Mouse (Mus musculus): Measurements from ENCODE around the gene Cmtr1.

Cmtr1 gene

GRCm38 (mm10) chr17:29669030-29669429, 8.6 kb downstream of the Cmtr1 start:
- no peak for DNase-seq (ENCODE audit: low spot score in 2 of 2)

DNA sequence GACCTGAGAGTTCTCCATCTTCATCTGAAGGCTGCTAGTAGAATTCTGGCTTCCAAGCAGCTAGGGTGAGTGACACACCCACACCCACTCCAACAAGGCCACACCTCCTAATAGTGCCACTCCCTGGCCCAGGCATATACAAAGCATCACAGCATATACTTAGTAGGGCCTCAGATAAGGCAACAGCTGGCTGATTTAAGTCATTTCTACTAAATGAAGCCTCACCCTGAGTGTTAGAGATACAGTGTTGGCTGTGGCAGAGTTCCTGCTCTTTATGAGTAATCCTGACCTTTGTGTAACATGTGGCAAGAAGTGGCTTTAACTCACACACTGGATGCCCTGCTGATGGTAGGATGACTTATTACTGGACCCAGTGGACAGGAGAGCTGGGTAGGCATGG, 9.5 kb downstream of the Cmtr1 start:
- DNase-seq (ENCODE audit: low spot score in 2 of 2), result no peak

DNA sequence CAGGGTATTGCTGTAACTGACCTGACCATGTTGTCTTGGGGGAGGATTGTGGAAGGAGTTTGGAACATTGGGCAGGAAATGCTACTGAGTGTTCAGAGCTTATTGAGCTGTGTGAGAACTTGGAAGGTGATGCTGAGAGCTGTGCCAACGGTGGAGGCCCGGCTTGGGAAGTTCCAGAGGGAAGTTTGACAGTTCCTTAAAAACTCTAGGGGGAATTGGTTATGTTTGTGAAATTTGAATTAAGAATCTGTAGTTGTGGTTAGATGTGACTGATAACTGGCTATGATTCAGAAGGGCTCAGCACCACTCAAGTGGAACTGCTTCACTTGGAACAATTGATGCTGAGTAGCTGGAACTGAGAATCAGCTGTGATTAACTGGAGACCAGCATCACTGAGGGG, 10.6 kb downstream of the Cmtr1 start:
- DNase-seq (ENCODE audit: low spot score in 2 of 2), result no peak

- DNase-seq (ENCODE audit: low spot score in 2 of 2), result no peak
Observed at GRCm38 (mm10) chr17:29673325-29673724, 12.9 kb downstream of the Cmtr1 start.

DNA sequence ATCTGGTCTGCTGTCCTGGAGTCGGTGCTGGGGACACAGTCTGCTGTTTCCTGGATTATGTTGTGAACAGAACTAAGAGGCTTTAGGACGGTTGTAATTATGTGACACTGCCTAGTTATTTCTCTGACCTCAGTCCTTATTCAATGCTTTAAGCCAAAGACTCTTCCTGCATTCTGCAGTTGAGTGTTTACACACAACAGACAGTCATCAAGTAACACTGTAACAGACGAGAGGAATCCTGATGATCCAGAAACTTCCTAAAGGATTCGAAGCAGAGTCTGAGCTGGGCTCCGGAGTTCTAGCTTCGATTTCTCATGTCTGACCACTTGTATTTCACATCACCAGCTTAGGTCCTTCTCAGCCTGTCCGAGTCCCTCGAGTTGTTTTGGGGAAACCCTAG, 18.1 kb downstream of the Cmtr1 start:
- DNase-seq (ENCODE audit: low spot score in 2 of 2), result no peak

GRCm38 (mm10) chr17:29679038-29679767, 18.8 kb downstream of the Cmtr1 start:
- DNase-seq (ENCODE audit: low spot score in 2 of 2), result no peak

DNA sequence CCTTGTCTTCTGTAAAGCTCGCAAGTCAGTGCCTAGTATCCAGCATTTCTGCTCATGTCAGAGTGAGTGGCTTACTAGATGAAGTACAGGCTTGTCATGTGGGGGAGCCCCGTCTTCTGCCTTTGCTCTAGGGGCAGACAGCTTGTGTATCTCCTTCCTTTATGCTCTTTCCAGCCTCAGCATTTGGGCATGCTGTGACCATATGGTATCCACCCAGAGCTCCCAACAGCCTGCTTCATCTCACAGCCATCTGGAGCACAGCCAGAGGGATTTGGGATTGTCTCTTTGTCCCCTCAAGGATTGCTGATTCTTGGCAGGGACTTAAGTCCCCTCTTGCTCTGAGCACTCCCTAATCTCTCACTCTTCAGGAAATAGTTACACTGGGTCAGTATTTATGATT, 19.8 kb downstream of the Cmtr1 start:
- DNase-seq (ENCODE audit: low spot score in 2 of 2), result no peak

DNA sequence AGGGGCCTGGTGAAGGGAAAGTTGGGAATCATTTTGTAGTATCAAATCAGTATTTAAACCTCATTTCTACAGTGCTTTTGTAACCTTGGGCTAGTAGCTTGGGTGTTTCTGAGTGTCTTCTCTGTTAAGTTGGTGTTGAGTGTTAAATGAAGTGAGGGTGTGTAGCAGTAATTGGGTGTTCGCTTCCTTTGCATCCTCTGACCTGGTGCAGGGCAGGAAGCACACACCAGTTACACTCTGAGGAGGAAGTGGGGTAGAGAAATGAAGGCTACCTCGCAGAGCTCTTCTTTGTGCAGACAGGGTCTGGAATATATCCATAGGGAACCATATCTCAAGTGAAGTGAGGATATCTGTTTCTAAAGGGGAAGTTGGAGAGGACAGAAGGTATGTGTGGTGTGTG, 20.5 kb downstream of the Cmtr1 start:
- DNase-seq (ENCODE audit: low spot score in 2 of 2), result no peak

- DNase-seq (ENCODE audit: low spot score in 2 of 2), result no peak
Observed at GRCm38 (mm10) chr17:29681669-29682068, 21.3 kb downstream of the Cmtr1 start.

DNA sequence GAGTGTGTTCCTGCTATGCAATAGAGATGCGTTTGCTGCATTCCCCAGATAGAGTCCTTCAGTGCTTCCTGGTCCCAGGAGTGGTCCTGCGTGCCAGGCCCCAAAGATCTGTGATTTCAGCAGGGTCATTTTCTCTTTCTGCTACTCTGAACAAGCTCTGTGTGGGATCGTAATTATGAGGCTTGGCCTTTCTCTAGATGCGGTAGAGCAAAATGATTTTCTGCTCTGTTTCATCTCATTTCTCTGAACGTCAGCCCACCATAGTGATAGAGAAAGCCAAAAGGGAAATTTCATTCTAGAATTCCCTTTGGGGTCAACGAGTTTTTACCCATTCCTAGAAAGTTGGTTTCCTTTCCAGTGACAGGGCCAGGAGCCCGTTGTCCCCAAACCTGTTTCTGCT, 21.9 kb downstream of the Cmtr1 start:
- no peak for DNase-seq (ENCODE audit: low spot score in 2 of 2)

GRCm38 (mm10) chr17:29683127-29683526, 22.7 kb downstream of the Cmtr1 start:
- no peak for DNase-seq (ENCODE audit: low spot score in 2 of 2)

GRCm38 (mm10) chr17:29684275-29684674, 23.9 kb downstream of the Cmtr1 start:
- no peak for DNase-seq (ENCODE audit: low spot score in 2 of 2)

DNA sequence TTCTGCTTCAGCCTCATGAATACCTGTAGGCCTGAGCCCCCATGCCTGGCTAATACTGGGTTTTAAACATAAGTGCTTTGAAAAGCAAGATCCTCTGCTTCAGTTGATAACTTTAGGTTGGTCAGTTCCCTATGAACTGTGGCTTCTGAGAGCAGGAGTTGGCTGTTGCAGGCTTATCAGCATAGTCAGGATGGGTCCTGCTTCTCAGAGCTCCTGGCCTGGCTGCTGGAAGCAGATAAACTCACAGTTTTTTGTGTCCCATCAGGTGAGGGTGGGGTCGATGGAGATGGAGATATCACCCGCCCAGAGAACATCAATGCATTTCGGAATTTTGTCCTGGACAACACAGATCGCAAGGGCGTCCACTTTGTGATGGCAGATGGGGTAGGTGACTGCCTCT, 26.4 kb downstream of the Cmtr1 start:
- no peak for DNase-seq (ENCODE audit: low spot score in 2 of 2)

DNA sequence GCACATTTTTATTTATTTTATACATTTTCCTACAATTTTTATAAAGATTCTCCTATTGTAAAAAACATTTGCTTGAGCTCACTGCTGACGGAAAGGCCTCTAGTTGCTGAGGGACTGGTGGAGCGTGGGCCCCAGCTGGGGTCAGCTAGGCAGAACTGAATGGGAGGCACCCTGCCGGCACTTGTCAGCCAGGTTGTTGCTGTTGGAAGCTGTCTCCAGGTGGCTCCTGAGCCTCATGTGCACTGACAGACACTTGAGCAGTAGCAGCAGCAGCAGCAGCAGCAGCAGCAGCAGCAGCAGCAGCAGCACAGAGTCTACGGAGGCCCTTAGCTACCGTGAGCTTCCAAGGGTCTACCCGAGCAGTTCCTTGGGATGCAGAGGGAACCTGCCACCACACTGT, 27.0 kb downstream of the Cmtr1 start:
- DNase-seq (ENCODE audit: low spot score in 2 of 2), result no peak

DNA sequence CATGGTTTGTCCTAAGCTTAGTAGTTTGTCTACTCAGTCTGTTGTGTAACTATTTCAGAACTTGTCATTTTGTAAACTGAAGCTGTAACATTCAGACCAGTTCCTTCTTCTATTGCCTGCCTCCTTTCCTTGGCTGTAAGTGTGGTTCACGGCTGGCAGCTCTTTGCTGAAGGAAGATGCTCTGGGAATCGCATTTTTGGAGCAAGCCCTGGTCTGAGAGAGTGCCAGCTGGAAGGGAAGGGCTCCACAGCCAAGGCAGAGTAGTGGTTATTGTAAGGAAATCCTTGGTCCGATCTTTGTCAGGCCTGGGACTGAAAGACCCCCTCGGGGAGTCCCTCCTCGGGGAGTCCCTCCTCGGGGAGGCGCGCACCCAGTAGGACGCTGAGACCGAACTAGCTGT, 28.2 kb downstream of the Cmtr1 start:
- no peak for DNase-seq (ENCODE audit: low spot score in 2 of 2)

DNA sequence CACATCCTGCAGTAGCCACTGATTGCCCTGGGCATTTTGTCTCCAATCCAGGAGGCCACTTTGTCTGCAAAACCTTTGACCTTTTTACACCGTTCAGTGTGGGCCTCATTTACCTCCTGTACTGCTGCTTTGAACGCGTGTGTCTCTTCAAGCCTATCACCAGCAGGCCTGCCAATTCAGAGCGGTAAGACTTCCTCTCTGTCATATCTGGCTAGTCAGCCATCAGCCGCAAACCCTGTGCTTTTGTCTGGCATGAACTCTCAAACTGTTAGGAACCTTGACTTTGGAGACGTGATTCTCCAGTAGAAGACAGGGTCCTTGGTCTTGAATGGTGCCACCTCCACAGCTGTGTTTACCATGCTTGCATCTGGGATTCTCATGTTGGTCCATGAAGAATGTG, 29.9 kb downstream of the Cmtr1 start:
- DNase-seq (ENCODE audit: low spot score in 2 of 2), result no peak

GRCm38 (mm10) chr17:29692827-29693226, 32.4 kb downstream of the Cmtr1 start:
- DNase-seq (ENCODE audit: low spot score in 2 of 2), result no peak

- no peak for DNase-seq (ENCODE audit: low spot score in 2 of 2)
Observed at GRCm38 (mm10) chr17:29693571-29693970, 33.2 kb downstream of the Cmtr1 start.

- DNase-seq (ENCODE audit: low spot score in 2 of 2), result no peak
Observed at GRCm38 (mm10) chr17:29694516-29694915, 34.1 kb downstream of the Cmtr1 start.

GRCm38 (mm10) chr17:29696940-29697339, 36.5 kb downstream of the Cmtr1 start:
- no peak for DNase-seq (ENCODE audit: low spot score in 2 of 2)

DNA sequence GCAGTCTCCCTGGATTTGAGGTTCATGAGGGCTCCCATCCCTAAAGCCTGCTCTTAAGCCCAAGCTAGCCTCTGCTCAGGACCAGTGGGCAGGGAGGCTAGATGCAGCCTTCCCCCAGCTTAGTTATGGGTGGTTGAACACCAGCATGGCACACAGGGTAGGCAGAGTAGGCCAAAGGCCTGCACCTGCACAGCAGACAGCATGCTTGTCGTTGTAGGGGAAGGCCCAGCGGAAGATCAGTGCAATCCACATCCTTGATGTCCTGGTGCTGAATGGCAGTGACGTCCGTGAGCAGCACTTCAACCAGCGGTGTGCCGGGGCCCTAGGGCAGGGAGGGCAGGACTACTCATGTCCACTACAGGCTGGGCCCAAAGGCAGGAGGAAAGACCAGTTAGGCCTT, 38.0 kb downstream of the Cmtr1 start:
- DNase-seq (ENCODE audit: low spot score in 2 of 2), result no peak

DNA sequence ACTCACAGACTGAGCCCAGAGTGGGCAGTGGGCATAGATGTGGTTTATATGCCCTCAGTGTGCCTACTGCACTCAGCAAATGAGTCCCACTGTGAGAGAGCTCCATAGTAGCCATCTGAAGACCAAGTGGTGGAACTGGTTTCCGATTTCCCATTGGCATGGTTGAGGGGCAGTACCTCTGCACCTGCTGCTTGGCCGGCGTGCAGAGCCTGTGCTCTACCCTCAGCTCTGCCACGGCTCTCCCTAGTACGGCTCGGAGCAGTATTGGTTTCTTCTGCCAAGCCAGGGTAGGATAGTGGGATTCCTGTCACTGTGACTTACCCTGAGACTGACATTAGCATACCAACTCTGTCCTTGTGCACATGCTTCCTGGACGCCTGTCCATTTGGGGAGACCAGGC, 40.2 kb downstream of the Cmtr1 start:
- DNase-seq (ENCODE audit: low spot score in 2 of 2), result no peak

DNA sequence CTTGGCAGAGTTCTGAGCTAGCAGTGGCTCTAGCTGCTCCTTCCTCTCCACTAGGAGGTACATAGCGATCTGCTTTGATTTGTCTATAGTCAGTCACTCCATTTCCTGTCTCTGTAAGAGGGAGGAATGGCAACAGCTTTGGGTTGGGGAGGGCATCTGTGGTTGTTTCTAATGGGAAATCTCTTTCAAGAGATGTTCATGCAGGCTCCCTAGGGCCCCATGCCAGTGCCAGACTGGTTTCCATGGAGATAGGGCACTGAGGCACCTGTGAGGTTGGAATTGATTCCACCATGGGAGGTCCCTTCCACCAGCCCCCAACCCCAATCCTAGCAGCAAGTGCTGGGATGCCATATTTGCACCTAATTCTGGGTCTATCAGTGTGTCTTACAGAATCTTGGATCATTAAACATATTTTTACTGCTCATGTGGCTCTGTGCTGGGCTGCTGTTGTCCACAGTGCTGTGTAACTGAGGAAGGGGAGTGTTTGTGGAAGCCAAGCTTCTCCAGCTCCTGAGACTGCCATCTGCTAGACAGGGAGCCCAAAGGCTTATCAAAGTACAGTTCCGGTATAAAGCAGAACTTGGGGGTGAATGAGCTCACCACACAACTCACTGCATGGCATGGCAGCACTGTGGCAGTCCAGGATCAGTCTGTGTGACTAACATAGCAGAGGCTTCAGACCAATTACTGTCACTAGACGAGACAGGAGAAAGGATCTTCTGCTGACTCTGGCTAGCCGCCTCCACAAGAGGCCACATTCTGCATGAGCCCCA, 42.7 kb downstream of the Cmtr1 start:
- DNase-seq (ENCODE audit: low spot score in 2 of 2), result no peak
